Mouse (Mus musculus) cerebral cortex, adult 2 months (tissue): ENCODE data around the gene Olfr809.

Source experiments
- WGBS: fragments of 180-500 bp; shearing (Covaris S2); methylation state at CpG from one replicate; pipeline ENCODE4 v1.1.7; 2018; 5-methylcytosine and 5-hydroxymethylcytosine counted together

The Olfr809 gene

GRCm38 (mm10) chr10:129774338-129774737, at the start of gene Olfr809:
TSS of gene Olfr809 (plus strand) at chr10:129774638.

DNA sequence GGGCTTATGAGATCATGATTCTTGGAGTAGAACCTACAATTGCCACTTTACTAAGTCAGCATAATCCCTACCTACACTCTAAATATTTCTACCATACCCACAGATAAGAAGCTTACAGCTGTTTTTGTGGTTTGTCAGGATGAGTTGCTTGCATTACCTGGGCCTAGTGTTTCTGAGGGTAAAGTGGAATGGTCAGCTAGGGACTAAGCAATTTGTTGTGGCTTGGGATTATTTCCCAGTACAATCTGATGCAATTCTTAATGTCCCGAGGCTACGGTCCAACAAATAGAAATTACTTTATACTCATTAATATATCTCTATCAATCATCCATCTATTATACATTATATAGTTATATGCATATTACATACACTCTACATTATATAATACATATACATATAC, 45.2 kb upstream of the Olfr809 start, which contains the start of gene Olfr805:
TSS of gene Olfr805 (minus strand) at position 101 of the 400 bp plus-strand sequence.
- WGBS: 98% methylated on average over 2 of the region's 2 CpGs

DNA sequence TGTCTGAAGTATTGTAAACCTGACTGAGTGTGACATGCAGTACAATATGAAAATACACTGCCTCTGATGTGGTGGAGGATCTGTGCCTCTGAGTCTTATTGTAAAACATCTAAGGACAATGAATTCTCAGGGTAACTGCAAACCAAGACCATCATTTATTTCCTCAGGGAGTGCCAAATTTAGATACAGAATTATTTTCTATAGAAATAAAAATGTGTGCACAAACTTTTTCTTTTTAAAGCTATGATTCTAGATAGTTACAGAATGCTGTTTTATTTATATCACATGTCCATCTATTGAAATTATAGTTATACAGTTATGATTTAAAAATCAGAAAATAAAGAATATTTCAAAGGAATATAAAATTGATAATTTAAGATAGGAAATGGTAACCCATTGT, 32.6 kb upstream of the Olfr809 start, which contains the start of gene Olfr806:
TSS of gene Olfr806 (minus strand) at position 101 of the 400 bp plus-strand sequence.

GRCm38 (mm10) chr10:129757693-129758092, 16.7 kb upstream of the Olfr809 start, which contains the start of gene Olfr807:
TSS of gene Olfr807 (minus strand) at chr10:129757793.
- 89% methylated on average over 1 of the region's 1 CpGs for WGBS

DNA sequence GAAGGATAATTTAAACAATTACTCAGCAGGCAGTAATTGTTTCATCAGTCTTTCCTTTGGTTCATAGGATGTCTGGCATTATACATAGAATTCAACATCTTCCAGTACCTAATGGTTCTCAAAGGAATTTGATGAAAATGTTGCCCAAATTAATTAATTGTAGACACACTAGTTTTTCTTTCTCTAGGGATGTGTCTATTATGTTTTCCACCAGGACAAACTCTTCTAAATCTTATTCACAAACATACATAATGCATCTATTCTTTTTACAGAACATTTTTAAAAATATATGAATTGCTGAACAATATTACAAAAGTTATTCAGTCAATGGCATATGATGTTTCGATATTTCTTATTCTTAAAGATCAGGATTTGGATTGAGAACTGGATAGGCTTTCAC, 9.3 kb upstream of the Olfr809 start, which contains the start of gene Olfr808:
TSS of gene Olfr808 (plus strand) at position 301 of the 400 bp plus-strand sequence.
- 97% methylated on average over 1 of the region's 1 CpGs for WGBS

DNA sequence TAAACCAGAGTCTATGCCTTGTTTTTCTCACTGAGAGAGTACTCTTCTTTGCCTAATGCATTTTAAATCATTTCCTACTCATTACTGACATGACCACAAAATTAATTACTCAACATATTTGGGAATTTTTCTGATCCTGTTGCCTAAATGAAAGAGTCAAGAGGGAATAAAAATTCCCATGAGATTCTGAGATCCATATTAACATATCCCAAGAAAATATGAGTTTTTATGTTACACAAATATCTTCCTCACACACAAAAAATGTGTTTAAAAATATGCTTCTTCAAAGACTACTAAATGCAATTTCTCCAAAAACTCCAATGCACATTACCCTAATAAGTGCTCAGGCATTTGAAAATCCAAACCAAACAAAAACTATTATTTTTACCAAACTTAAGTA, 20.4 kb downstream of the Olfr809 start, which contains the start of gene Olfr810:
TSS of gene Olfr810 (minus strand) at position 101 of the 400 bp plus-strand sequence.

DNA sequence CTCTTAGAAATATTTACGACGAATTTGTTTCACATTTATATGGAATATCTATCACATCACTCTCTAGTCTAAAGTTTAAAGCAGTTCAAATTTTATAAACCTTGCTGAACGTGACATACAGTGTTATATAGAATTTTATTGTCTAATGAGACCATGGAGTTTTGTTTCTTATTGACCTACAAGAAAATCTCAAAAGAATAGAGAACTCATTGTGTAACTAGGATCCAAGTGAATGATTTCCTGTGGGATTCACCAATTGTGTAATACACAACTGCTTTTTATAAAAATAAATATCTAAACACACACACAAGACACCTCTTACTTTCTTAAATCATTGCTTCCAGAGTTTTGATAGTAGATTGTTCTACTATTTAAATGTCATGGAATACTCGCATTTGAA, 29.9 kb downstream of the Olfr809 start, which contains the start of gene Olfr811:
TSS of gene Olfr811 (minus strand) at position 101 of the 400 bp plus-strand sequence.
- 82% methylated on average over 4 of the region's 4 CpGs for WGBS
